Mouse (Mus musculus) kidney, embryonic 15.5 days (tissue): Measurements from ENCODE around the gene 0610030E20Rik. TPM values are rescaled to one million over a fixed set of nuclear protein-coding genes. Genes with fewer than 3 reads are reported as not detected.

Source experiments
- ATAC-seq: fragments of 200-750 bp; cut with Nextera tagmentation; replicated peaks from 2 replicates; pipeline ENCODE4 v1.8.0; 2017; ENCODE audit warnings: moderate TSS enrichment; ENCODE audit not compliant: low FRiP score
- H3K27ac ChIP-seq: fragments of 300-500 bp; sonication (generic); 2 replicates; pipeline ENCODE4 v1.5.1; 2015; ENCODE audit warnings: mild to moderate bottlenecking, inconsistent platforms
- H3K27me3 ChIP-seq: fragments of 300-500 bp; sonication (generic); 2 replicates; pipeline ENCODE4 v1.6.1; 2015; ENCODE audit warnings: inconsistent platforms
- H3K36me3 ChIP-seq: fragments of 300-500 bp; sonication (generic); 2 replicates; pipeline ENCODE4 v1.6.1; 2015; ENCODE audit warnings: inconsistent platforms
- H3K4me1 ChIP-seq: fragments of 300-500 bp; sonication (generic); 2 replicates; pipeline ENCODE4 v1.6.1; 2015; ENCODE audit warnings: inconsistent platforms
- H3K4me2 ChIP-seq: fragments of 300-500 bp; sonication (generic); 2 replicates; pipeline ENCODE4 v1.6.1; 2015; ENCODE audit warnings: moderate library complexity, mild to moderate bottlenecking, inconsistent platforms
- H3K4me3 ChIP-seq: fragments of 300-500 bp; sonication (generic); replicated peaks from 2 replicates; pipeline ENCODE4 v1.5.1; 2015; ENCODE audit warnings: mild to moderate bottlenecking, inconsistent platforms
- H3K9ac ChIP-seq: fragments of 300-500 bp; sonication (generic); 2 replicates; pipeline ENCODE4 v1.6.1; 2015; ENCODE audit warnings: mild to moderate bottlenecking, inconsistent platforms
- H3K9me3 ChIP-seq: fragments of 300-500 bp; sonication (generic); replicated peaks from 2 replicates; pipeline ENCODE4 v1.6.1; 2016; ENCODE audit warnings: inconsistent platforms
- WGBS: fragments of 180-500 bp; shearing (Covaris S2); methylation state at CpG from one replicate; pipeline ENCODE4 v1.1.7; 2015; ENCODE audit warnings: mixed read lengths; 5-methylcytosine and 5-hydroxymethylcytosine counted together
- polyA plus RNA-seq: library from polyadenylated mRNA; unstranded; fragments of >200 nt; fragmentation: Nextera tagmentation; extraction: Ambion mirVana; gene quantifications from 2 replicates; pipeline ENCODE4 v1.2.1, GENCODE M21; 2015

0610030E20Rik gene
- polyA plus RNA-seq = 27.6 and 29.8 TPM in 2 replicates

DNA sequence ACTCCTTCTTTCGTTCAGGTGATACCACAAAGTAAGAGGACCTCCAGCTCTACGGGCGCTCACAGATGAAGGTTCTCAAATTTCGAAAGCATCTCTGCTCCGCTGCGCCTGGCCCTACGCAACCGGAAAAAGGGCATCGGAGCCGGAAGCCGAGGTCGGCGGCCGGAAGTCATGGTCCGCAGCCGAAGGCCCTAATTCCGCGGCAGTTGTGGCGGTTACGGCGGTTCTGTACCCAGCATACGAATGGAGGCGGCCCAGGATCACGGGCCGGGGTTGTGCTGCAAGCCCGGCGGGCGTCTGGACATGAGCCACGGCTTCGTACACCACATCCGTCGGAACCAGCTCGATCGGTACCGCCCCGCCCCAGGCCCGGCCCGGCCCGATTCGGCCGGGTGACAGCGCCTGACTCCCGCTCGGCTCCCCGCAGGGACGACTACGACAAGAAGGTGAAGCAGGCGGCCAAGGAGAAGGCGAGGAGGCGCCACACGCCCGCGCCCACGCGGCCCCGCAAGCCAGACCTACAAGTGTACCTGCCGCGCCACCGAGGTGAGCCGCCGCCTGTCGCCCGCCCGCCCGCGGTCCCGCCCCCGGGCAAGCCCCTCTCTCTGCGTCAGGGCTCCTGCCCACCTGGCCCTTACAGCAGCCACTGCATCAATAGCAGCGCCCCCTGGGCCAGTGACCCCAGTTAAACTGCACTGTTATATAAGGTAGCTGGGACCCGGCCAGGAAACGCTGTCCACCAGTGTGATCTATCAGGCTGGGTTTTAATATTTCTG, at the start of gene 0610030E20Rik:
Gene 0610030E20Rik, plus strand, starts transcription at position 152 of the 776 bp plus-strand sequence.
- Histone ChIP-seq H3K9ac (peak within 1 kb of the TSS; percentile 91), H3K27ac (peak within 1 kb of the TSS; percentile 94), H3K9me3 (no peaks in the 10 kb centered on the region), H3K4me1 (peaks cover 39% of the 10 kb centered on the region), H3K36me3 (peaks cover 33% of the 10 kb centered on the region), H3K27me3 (no peaks in the 10 kb centered on the region), H3K4me2 (peak within 1 kb of the TSS; percentile 72), H3K4me3 (peak within 1 kb of the TSS; percentile 77)
- ATAC-seq = peak; percentile 80
- WGBS = under 1% methylated on average over 69 of the region's 72 CpGs

- Histone ChIP-seq H3K9ac (no peak overlapping the region), H3K4me3 (no peak overlapping the region), H3K9me3 (no peaks in the 10 kb centered on the region), H3K27me3 (no peaks in the 10 kb centered on the region), H3K4me2 (no peak overlapping the region), H3K36me3 (no peaks in the 10 kb centered on the region), H3K4me1 (no peaks in the 10 kb centered on the region), H3K27ac (no peak overlapping the region)
- 82% methylated on average over 3 of the region's 3 CpGs for WGBS
- no peak for ATAC-seq
Measured at GRCm38 (mm10) chr6:72297825-72298224, 49.3 kb upstream of the 0610030E20Rik start.

DNA sequence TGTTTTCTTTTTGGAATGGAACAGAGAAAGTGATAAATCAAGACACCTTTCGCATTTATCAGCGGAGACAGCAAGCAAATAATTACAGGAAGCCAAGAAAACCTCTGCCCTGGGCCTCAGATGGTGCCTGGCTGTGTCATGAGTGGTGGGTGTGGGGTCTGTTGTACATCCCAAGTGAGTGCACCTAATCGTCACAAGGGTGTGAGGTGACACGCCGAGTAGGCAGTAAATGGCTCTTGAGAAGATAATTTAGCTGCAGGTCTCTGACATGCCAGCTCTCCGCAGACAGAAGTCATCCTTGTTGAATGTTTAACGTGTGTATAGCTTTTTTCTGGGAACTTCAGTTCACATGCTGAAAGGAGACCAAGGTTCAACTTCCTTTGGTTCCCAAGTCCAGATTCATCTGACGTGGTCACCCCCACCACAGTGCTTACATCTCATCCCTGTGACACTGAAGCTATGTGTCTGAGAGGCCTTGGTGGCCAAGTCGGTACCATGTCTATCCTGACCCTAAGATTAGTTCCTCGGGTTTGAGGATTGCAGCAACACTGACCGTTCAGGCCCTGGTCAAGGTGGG, 44.7 kb upstream of the 0610030E20Rik start:
- H3K9me3 ChIP-seq = no peaks in the 10 kb centered on the region
- H3K4me2 ChIP-seq = no peak overlapping the region
- H3K4me1 ChIP-seq = peaks cover 8% of the 10 kb centered on the region
- H3K27ac ChIP-seq = peak overlapping the region; percentile 33; the same call in 1 of the 2 replicates
- 58% methylated on average over 11 of the region's 11 CpGs for WGBS
- H3K27me3 ChIP-seq = no peaks in the 10 kb centered on the region
- H3K4me3 ChIP-seq = no peak overlapping the region
- no peaks in the 10 kb centered on the region for H3K36me3 ChIP-seq
- H3K9ac ChIP-seq = no peak overlapping the region
- peak; percentile 52 for ATAC-seq

GRCm38 (mm10) chr6:72303510-72303909, 43.6 kb upstream of the 0610030E20Rik start:
- H3K36me3 ChIP-seq = no peaks in the 10 kb centered on the region
- ATAC-seq = no peak

DNA sequence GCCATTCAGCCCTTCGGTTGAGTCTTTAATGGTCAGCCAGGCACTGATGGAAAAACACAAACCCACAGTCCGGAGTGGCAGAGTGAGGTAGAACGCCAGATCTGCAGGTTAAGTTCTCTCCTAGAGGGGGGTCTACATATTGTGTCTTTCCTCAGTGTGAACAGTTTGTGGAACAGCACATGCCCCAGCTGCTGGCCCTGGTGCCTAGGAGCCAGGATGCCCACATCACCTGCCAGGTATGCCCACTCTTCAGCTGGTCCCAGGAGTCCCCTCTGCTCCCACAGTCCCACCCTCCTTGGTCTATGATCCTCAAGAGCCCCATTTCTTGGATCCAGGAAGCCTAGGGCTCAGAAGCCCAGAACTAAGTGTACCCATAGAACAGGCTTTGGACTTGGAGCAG, 34.9 kb upstream of the 0610030E20Rik start:
- Histone ChIP-seq H3K27me3 (no peaks in the 10 kb centered on the region), H3K4me1 (0 out of 2 replicates have a peak, but pooled peaks cover 3% of the 10 kb centered on the region), H3K9me3 (no peaks in the 10 kb centered on the region), H3K4me3 (no peak overlapping the region), H3K27ac (no peak overlapping the region), H3K36me3 (peaks cover 22% of the 10 kb centered on the region), H3K4me2 (no peak overlapping the region), H3K9ac (no peak overlapping the region)
- no peak for ATAC-seq
- WGBS = 88% methylated on average over 3 of the region's 3 CpGs

More at GRCm38 (mm10) chr6:72303510-72303909, 43.6 kb upstream of the 0610030E20Rik start:
- Histone ChIP-seq H3K4me3 (no peak overlapping the region), H3K27ac (no peak overlapping the region), H3K27me3 (no peaks in the 10 kb centered on the region), H3K9ac (no peak overlapping the region), H3K4me1 (peaks cover 8% of the 10 kb centered on the region), H3K9me3 (no peaks in the 10 kb centered on the region), H3K4me2 (no peak overlapping the region)
- WGBS = 43% methylated on average over 9 of the region's 9 CpGs

GRCm38 (mm10) chr6:72313124-72313867, 33.8 kb upstream of the 0610030E20Rik start:
- Histone ChIP-seq H3K4me3 (no peak overlapping the region), H3K9ac (no peak overlapping the region), H3K4me1 (0 out of 2 replicates have a peak, but pooled peaks cover 3% of the 10 kb centered on the region), H3K27me3 (no peaks in the 10 kb centered on the region), H3K27ac (no peak overlapping the region), H3K9me3 (no peaks in the 10 kb centered on the region), H3K4me2 (no peak overlapping the region), H3K36me3 (peaks cover 33% of the 10 kb centered on the region)
- ATAC-seq = no peak
- 77% methylated on average over 11 of the region's 11 CpGs for whole genome bisulfite sequencing

DNA sequence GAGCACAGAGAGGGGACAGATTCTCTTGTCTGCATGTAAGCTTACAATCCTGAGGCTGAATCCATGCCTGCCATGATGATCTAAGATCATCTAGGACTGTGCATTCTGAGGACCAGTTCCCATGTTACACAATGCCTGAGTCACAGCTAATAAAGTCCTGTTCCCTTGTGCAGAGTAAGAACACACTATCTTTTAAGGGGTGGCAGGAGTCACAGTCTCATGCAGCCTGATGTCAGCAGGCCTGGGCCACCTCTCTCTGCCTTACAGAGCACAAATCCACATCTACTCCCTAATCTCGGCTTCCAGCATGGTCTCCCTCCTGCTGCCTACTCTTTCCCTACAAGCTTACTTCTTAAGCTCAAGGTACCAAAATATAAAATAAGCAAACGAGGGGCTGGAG, 31.7 kb upstream of the 0610030E20Rik start:
- H3K9ac ChIP-seq = no peak overlapping the region
- 0 out of 2 replicates have a peak, but pooled peaks cover 3% of the 10 kb centered on the region for H3K4me1 ChIP-seq
- no peak overlapping the region for H3K27ac ChIP-seq
- H3K4me3 ChIP-seq = no peak overlapping the region
- H3K36me3 ChIP-seq = peaks cover 54% of the 10 kb centered on the region
- no peaks in the 10 kb centered on the region for H3K27me3 ChIP-seq
- 82% methylated on average over 2 of the region's 2 CpGs for WGBS
- no peak overlapping the region for H3K4me2 ChIP-seq
- no peaks in the 10 kb centered on the region for H3K9me3 ChIP-seq
- ATAC-seq = no peak

DNA sequence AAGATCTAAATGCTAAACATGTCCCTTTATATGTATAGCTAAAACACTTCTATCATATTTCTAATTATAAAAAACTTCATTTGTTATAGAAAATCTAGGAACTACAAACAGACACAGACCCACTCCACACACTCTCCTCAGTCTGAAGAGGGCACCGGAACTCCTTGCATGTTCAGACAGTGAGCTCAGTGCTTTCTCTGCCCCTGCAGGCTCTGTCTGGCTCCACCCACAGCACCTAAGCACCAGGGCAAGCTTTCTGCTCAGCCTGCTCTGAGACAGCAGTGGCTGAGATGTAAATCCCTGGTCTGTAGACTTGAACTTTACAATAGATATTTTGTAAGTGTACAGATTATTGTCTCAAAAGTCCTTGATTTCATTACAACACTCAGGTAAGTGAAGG, 31.1 kb upstream of the 0610030E20Rik start:
- no peak for ATAC-seq
- Histone ChIP-seq H3K4me1 (0 out of 2 replicates have a peak, but pooled peaks cover 3% of the 10 kb centered on the region), H3K4me3 (no peak overlapping the region), H3K27ac (no peak overlapping the region), H3K9me3 (no peaks in the 10 kb centered on the region), H3K36me3 (peaks cover 61% of the 10 kb centered on the region), H3K9ac (no peak overlapping the region), H3K4me2 (no peak overlapping the region), H3K27me3 (no peaks in the 10 kb centered on the region)
- WGBS = 88% methylated on average over 1 of the region's 1 CpGs

DNA sequence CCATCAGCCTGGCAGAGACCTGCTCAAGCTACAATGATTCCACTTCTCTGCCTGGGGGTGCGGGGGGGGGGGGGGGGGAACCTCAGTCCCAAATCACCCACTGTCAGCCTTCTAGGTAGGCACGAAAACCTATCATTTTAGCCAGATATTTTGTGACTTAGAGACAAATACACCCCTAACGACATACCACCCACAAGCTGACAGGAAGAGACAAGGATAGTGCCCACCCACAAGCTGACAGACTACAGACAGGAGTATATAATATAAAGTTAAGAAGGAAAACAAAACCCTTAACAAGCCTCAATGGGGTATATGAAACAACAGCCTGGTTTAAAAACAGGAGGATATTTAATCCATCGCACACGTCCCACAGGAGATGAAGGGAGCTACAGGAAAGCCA, 28.7 kb upstream of the 0610030E20Rik start:
- Histone ChIP-seq H3K4me2 (no peak overlapping the region), H3K4me1 (0 out of 2 replicates have a peak, but pooled peaks cover 3% of the 10 kb centered on the region), H3K27me3 (no peaks in the 10 kb centered on the region), H3K9me3 (no peaks in the 10 kb centered on the region), H3K36me3 (peaks cover 78% of the 10 kb centered on the region), H3K9ac (no peak overlapping the region), H3K27ac (no peak overlapping the region), H3K4me3 (no peak overlapping the region)
- 79% methylated on average over 5 of the region's 5 CpGs for WGBS
- no peak for ATAC-seq

DNA sequence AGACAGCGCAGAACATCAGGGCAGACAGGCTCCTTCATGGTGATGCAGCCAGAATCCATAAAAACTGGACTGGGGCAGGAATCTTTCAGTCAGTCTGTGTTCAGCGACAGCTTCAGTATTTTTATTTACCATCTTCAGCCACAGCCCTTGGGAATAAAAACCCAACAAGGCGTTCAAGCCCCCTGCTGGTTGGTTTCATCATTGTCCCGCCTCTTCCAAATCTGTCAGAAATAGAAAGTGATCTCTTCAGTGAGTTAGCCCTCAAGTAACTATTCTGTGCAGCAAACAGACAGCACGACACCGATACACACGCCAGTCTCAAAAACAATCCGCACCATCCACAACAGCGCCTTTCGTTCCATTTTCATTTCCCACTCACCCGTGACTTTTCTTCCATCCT, 28.1 kb upstream of the 0610030E20Rik start:
- H3K4me3 ChIP-seq = no peak overlapping the region

GRCm38 (mm10) chr6:72322936-72323335, 24.2 kb upstream of the 0610030E20Rik start:
- H3K27ac ChIP-seq = no peak overlapping the region
- H3K27me3 ChIP-seq = no peaks in the 10 kb centered on the region
- H3K36me3 ChIP-seq = peaks cover 97% of the 10 kb centered on the region
- no peaks in the 10 kb centered on the region for H3K4me1 ChIP-seq
- 99% methylated on average over 3 of the region's 3 CpGs for WGBS
- ATAC-seq = no peak
- H3K9ac ChIP-seq = no peak overlapping the region
- H3K9me3 ChIP-seq = no peaks in the 10 kb centered on the region
- H3K4me2 ChIP-seq = no peak overlapping the region
- H3K4me3 ChIP-seq = no peak overlapping the region

More for the DNA sequence above, 28.1 kb upstream of the 0610030E20Rik start:
- Histone ChIP-seq H3K9ac (no peak overlapping the region), H3K27ac (no peak overlapping the region), H3K4me1 (0 out of 2 replicates have a peak, but pooled peaks cover 3% of the 10 kb centered on the region), H3K9me3 (no peaks in the 10 kb centered on the region), H3K27me3 (no peaks in the 10 kb centered on the region), H3K4me2 (no peak overlapping the region), H3K36me3 (peaks cover 84% of the 10 kb centered on the region)
- 83% methylated on average over 11 of the region's 11 CpGs for WGBS
- no peak for ATAC-seq
